Mouse (Mus musculus): ENCODE data around the gene Usp13. TPM values are rescaled to one million over a fixed set of nuclear protein-coding genes. Genes with fewer than 3 reads are reported as not detected.

The Usp13 gene
- 7.0 and 10.7 TPM in 2 replicates for polyA plus RNA-seq (2016; fragmentation: Nextera tagmentation; extraction: Ambion mirVana)

DNA sequence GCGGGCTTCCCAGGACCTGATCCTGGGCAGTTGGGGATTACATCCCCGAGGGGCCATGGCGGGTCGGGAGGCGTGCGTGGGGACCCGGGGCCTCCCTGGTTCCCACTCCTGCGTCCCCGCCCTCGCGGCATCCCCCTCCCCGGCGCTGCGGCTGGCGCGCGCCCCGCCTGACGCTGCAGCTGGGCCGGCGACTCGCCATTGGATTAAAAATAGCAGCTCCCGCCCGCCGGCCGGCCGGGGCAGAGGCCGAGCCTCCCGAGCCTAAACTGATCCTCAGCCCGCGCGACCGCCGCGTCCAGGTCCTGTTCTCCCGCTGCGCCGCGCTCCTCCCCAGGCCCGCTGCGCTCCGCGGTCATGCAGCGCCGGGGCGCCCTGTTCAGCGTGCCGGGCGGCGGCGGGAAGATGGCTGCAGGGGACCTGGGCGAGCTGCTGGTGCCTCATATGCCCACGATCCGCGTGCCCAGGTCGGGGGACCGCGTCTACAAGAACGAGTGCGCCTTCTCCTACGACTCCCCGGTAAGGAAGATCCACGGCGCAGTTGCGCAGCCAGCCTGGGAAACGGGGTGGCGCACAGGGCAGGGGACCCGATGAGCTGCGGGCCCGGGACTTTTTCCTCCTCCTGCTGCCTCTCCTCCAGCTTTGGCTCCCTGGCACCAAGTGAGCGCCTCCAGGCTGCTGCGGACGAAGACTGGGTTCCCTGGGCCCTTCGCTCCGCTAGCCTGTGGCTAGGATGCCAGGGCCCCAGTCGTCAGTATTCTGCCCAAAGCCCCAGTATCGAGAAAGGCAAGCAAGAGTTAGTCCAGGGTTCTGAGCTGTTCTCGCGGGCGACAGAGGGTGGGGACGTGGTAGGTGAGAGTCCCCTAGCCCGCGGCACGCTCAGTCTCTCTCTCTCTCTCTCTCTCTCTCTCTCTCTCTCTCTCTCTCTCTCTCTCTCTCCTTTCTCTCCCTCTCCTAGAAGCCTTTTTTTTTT lies at the start of gene Usp13:
Gene Usp13, plus strand, starts transcription at position 190 of the 970 bp plus-strand sequence.
- Histone ChIP-seq H3K9ac (peak within 1 kb of the TSS; percentile 83), H3K9me3 (no peaks in the 10 kb centered on the region), H3K27me3 (replicated peaks) (no peaks in the 10 kb centered on the region), H3K36me3 (no peaks in the 10 kb centered on the region), H3K4me2 (replicated peaks) (peak within 1 kb of the TSS; percentile 85), H3K4me1 (0 out of 2 replicates have a peak, but pooled peaks cover 5% of the 10 kb centered on the region), H3K4me3 (peak within 1 kb of the TSS; percentile 82), H3K27ac (peak within 1 kb of the TSS; percentile 70)
- under 1% methylated on average over 84 of the region's 84 CpGs for WGBS
- peak; percentile 90 for ATAC-seq (ENCODE audit: low FRiP score, low read depth)

DNA sequence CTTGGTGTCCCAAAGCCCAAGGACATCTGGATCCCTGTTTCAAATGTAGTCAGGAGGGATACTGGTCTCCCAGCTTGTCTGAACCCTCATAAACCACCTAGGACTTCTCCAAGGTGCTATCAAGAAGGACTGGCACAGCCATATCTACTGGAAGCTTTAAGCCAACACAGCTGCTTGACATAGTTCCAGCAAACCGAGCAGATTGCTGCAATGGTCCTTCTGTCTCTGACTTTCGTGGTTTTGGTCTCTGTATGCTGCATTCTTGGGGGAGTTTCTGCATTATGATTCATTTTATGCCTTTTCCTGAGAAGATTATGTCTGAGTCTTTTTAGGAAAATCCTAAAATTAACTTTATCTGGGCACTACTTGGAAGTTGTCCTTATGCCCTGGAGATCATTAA lies 46.6 kb upstream of the Usp13 start:
- Histone ChIP-seq H3K9me3 (no peaks in the 10 kb centered on the region), H3K4me3 (no peak overlapping the region), H3K4me1 (no peaks in the 10 kb centered on the region), H3K9ac (no peak overlapping the region), H3K36me3 (no peaks in the 10 kb centered on the region), H3K27ac (no peak overlapping the region), H3K27me3 (replicated peaks) (no peaks in the 10 kb centered on the region), H3K4me2 (replicated peaks) (no peak overlapping the region)
- WGBS = 74% methylated on average over 2 of the region's 2 CpGs
- no peak for ATAC-seq (ENCODE audit: low FRiP score, low read depth)

DNA sequence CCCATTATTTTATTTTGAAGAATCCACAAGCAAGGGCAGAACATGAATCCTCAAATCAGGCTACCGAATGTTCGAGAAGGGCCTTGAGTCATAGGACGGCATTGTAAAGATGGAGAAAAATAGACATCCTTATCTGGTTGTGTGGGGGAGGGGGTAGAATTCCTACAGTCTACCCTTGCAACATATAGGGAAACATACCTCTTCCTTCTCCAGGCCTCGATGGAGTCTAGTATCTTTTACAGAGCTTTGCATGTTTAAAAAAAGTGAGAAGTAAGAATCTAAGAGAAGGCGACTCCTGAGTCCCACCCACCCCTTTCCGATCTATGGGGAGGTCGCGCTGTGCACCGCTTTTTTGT lies 367 bp upstream of the Usp13 start:
- peak overlapping the region; percentile 70; the same call in 1 of the 2 replicates for H3K27ac ChIP-seq
- WGBS = 5% methylated on average over 9 of the region's 9 CpGs
- no peak for ATAC-seq (ENCODE audit: low FRiP score, low read depth)

DNA sequence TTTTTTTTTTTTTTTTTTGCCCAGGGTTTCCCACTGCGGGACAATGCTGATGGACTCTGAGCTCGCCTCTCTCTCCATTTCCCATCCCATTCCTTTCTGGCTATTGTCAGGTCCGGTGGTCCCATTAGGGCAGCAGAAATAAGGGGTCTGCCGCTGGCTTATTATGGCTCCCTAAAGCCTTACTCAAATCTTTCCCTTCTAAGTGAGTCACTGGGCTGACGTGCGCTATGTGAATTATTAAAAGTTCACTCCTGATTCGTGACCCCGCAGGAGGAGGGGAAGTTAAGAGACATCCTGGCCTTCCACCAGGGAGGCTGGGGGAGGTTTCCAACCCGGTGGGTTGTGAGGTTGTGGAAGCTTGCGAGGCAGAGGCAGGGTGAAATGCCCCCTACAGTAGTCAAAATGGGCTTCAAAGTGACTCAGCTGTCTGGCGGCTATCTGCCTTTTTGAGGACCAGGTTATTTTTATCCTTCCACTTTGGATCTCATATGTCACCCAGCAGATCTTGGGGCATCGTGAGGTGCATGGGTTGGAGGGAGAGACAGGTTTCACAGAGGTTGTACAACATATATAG lies 1.1 kb downstream of the Usp13 start:
- H3K4me3 ChIP-seq = peak overlapping the region; percentile 82
- 0 out of 2 replicates have a peak, but pooled peaks cover 9% of the 10 kb centered on the region for H3K4me1 ChIP-seq
- no peaks in the 10 kb centered on the region for H3K36me3 ChIP-seq
- H3K27me3 ChIP-seq (replicated peaks) = no peaks in the 10 kb centered on the region
- peak; percentile 15 for ATAC-seq (ENCODE audit: low FRiP score, low read depth)
- H3K9ac ChIP-seq = 0 out of 2 replicates have a peak overlapping the region, but pooled peaks have one; percentile 40
- H3K27ac ChIP-seq = no peak overlapping the region
- WGBS = 5% methylated on average over 12 of the region's 12 CpGs
- H3K9me3 ChIP-seq = no peaks in the 10 kb centered on the region
- H3K4me2 ChIP-seq (replicated peaks) = peak overlapping the region; percentile 85

More for the DNA sequence above, 367 bp upstream of the Usp13 start:
- H3K4me1 ChIP-seq = 0 out of 2 replicates have a peak, but pooled peaks cover 2% of the 10 kb centered on the region
- H3K36me3 ChIP-seq = no peaks in the 10 kb centered on the region
- peak overlapping the region; percentile 85 for H3K4me2 ChIP-seq (replicated peaks)
- no peaks in the 10 kb centered on the region for H3K9me3 ChIP-seq
- peak overlapping the region; percentile 82 for H3K4me3 ChIP-seq
- no peaks in the 10 kb centered on the region for H3K27me3 ChIP-seq (replicated peaks)
- peak overlapping the region; percentile 83 for H3K9ac ChIP-seq

DNA sequence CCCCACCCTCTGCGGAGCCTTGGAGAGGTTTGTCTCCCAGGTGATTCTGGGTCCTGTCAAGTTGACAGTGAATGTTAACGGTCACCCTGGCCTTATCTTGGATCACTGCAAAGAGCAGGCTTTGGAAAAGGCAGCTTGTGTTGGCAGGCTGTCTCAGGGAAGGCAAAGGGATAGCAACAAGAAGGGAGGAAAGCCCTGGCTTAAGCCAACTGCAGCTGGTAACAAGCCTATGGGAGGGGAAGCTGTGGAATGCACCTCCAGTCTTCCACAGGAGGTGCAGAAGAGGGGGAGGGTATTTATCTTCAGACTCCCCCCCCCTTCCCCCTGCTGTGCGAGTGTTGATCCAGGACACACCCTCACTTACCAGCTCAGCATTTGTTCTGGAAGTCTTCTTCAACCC lies 5.3 kb downstream of the Usp13 start:
- 77% methylated on average over 3 of the region's 3 CpGs for WGBS
- Histone ChIP-seq H3K4me2 (replicated peaks) (no peak overlapping the region), H3K9ac (no peak overlapping the region), H3K4me3 (no peak overlapping the region), H3K27ac (no peak overlapping the region), H3K36me3 (no peaks in the 10 kb centered on the region), H3K27me3 (replicated peaks) (no peaks in the 10 kb centered on the region), H3K4me1 (0 out of 2 replicates have a peak, but pooled peaks cover 9% of the 10 kb centered on the region), H3K9me3 (no peaks in the 10 kb centered on the region)
- no peak for ATAC-seq (ENCODE audit: low FRiP score, low read depth)

DNA sequence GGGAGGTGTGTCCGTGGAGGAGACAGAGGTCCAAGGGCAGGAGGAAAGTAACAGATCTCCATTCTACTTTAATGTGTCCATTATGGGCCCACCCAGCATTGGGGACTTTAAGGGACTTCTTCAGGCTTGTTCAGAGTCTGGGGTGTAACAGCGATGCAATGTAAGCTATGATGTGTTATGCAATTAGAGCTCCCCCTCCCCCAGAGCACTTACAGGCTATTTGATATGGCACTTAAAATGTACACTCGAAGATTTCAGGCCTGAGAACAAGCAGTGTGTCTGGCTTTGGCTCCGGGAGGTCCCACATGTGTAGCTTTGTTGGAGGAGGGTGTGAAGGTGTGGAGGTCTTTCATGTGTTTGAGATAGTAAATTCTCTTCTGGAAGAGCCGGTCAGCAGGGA lies 7.6 kb downstream of the Usp13 start:
- 90% methylated on average over 5 of the region's 5 CpGs for WGBS
- no peak for ATAC-seq (ENCODE audit: low FRiP score, low read depth)
- H3K4me1 ChIP-seq = 0 out of 2 replicates have a peak, but pooled peaks cover 7% of the 10 kb centered on the region
- no peaks in the 10 kb centered on the region for H3K36me3 ChIP-seq
- H3K9me3 ChIP-seq = no peaks in the 10 kb centered on the region
- H3K9ac ChIP-seq = no peak overlapping the region
- no peaks in the 10 kb centered on the region for H3K27me3 ChIP-seq (replicated peaks)
- no peak overlapping the region for H3K4me2 ChIP-seq (replicated peaks)
- H3K4me3 ChIP-seq = no peak overlapping the region
- no peak overlapping the region for H3K27ac ChIP-seq

DNA sequence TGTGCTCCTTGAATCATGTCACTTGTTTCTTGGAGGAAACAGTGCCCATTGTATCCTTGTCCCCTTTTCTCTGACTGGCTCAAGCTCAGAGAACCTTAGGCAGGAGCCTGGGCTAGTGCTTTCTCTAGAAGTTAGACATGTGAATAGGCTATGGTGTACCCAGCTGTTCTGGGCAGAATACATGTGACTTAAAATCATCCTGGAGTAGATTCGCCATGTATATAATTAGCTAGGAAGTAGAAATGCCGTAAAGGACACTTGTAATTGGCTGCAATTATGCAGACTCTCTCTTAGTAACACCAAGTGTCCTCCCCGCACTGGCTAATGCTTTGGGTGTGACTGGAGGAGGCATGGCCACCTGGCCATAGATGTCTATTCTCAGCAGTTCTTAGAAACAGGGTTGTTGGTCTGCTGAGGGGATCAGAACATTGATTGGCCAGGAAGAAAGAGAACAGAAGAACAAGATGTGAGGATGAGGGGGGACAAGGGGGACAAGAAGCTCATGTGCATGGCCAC lies 8.7 kb downstream of the Usp13 start:
- H3K36me3 ChIP-seq = no peaks in the 10 kb centered on the region
- 79% methylated on average over 3 of the region's 3 CpGs for WGBS

DNA sequence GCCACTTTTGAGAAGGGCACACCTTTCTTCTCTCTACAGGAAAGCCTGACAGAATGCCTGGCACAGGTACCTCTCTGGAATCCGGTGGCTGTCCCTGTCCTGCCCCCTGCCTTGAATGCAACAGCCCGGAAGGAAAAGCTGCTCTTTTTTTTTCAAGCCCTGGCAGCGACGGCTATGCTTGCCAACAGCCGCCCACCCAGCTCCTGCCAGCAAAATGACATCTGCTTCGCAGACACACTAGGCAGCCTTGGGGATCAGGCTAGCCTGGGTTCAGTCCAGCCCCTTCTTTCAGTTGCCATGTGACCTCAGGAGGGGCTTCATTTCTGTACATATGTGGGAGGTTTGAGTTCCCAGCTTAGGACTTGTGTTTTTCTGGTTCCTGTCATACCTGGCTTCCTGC lies 9.4 kb downstream of the Usp13 start:
- no peak overlapping the region for H3K4me3 ChIP-seq
- no peak for ATAC-seq (ENCODE audit: low FRiP score, low read depth)
- no peak overlapping the region for H3K4me2 ChIP-seq (replicated peaks)
- 81% methylated on average over 6 of the region's 6 CpGs for WGBS
- H3K9ac ChIP-seq = no peak overlapping the region
- H3K27me3 ChIP-seq (replicated peaks) = no peaks in the 10 kb centered on the region
- H3K4me1 ChIP-seq = 0 out of 2 replicates have a peak, but pooled peaks cover 7% of the 10 kb centered on the region
- no peaks in the 10 kb centered on the region for H3K9me3 ChIP-seq
- H3K36me3 ChIP-seq = no peaks in the 10 kb centered on the region
- no peak overlapping the region for H3K27ac ChIP-seq

More for the DNA sequence above, 8.7 kb downstream of the Usp13 start:
- H3K27me3 ChIP-seq (replicated peaks) = no peaks in the 10 kb centered on the region
- H3K4me2 ChIP-seq (replicated peaks) = no peak overlapping the region
- H3K27ac ChIP-seq = no peak overlapping the region
- H3K4me3 ChIP-seq = no peak overlapping the region
- no peak for ATAC-seq (ENCODE audit: low FRiP score, low read depth)
- H3K9ac ChIP-seq = no peak overlapping the region
- 0 out of 2 replicates have a peak, but pooled peaks cover 7% of the 10 kb centered on the region for H3K4me1 ChIP-seq
- no peaks in the 10 kb centered on the region for H3K9me3 ChIP-seq

DNA sequence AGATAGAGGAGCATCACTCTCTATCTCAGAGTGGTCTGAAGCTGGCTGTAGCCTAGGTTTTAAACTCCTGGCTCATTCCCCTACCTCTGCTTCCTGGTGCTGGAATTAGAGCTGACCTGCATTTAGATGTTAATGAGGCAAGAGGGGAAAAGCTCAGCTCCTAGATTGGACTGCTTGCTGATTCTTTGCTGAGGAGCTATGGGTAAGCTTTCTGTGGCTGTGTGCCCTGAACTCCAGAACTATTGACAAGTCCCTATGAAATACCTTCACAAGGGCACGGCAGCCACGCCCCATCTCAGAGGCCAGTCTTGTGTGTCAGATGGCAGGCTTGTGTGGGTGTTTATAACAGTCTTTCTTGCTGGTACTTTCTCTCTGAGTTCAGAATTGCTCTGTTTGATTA lies 16.5 kb downstream of the Usp13 start:
- Histone ChIP-seq H3K27ac (no peak overlapping the region), H3K4me3 (no peak overlapping the region), H3K27me3 (replicated peaks) (no peaks in the 10 kb centered on the region), H3K9ac (no peak overlapping the region), H3K36me3 (peaks cover 5% of the 10 kb centered on the region; the same call in 1 of the 2 replicates), H3K4me1 (no peaks in the 10 kb centered on the region), H3K4me2 (replicated peaks) (no peak overlapping the region), H3K9me3 (no peaks in the 10 kb centered on the region)
- no peak for ATAC-seq (ENCODE audit: low FRiP score, low read depth)
- 55% methylated on average over 2 of the region's 2 CpGs for WGBS

DNA sequence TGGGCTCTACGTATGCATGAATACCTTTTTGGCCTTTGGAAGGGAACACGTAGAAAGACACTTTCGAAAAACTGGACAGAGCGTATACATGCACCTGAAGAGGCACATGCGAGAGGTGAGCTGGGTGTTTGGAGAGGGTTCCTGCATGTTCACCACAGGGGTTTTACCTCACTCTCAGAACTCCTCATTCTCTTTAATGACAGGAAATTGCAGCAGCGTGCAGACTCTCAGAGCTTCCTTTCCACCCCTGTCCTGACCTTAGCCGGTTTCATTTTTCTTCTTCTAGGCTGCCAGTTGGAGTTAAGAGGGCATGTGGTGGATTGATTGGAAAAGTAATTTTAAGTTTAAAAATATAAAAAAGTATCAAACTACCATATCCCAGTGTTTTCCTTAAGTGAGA lies 20.5 kb downstream of the Usp13 start:
- H3K27ac ChIP-seq = no peak overlapping the region
- H3K4me2 ChIP-seq (replicated peaks) = no peak overlapping the region
- ATAC-seq (ENCODE audit: low FRiP score, low read depth) = no peak
- 86% methylated on average over 7 of the region's 7 CpGs for WGBS
- no peaks in the 10 kb centered on the region for H3K27me3 ChIP-seq (replicated peaks)
- H3K9ac ChIP-seq = no peak overlapping the region
- H3K9me3 ChIP-seq = no peaks in the 10 kb centered on the region
- H3K36me3 ChIP-seq = peaks cover 18% of the 10 kb centered on the region; the same call in 1 of the 2 replicates
- H3K4me1 ChIP-seq = no peaks in the 10 kb centered on the region
- no peak overlapping the region for H3K4me3 ChIP-seq

DNA sequence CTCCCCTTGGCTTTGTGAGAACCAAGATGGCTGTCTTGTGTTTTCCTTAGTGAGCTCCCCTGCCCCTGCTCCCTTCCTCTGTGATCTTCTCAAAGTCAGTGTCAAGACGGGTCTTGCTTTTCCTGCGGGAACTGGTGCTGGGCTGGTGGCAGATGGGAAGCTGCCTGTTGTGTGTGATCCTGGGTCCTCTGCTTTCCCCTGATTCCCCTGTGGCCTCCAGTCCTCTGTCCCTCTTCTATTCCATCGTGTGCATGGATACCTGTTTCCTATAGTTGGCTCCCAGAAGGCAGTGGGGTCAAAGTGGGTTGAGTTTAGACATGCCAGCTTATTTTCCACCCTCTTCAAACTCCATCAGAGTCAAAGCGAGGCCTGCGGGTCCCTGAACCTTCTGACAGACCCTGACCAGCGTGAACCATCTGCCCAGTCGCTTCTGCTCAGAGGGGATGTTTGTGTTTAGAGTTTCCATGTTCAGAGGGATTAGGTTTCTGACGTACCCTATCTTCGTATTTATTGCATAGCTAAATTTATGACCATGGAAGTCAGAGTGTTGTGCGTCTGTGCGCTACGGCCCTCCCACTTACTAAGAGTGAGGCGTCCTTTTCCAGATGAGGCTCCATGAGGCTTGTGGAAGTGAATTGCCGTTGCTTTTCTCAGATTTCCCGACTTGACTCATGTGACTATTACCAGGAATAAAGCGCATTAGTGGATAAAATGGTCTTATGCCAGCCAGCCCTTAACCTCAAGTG lies 39.2 kb downstream of the Usp13 start:
- no peak overlapping the region for H3K4me3 ChIP-seq
- H3K9me3 ChIP-seq = no peaks in the 10 kb centered on the region
- no peaks in the 10 kb centered on the region for H3K36me3 ChIP-seq
- no peaks in the 10 kb centered on the region for H3K4me1 ChIP-seq
- no peaks in the 10 kb centered on the region for H3K27me3 ChIP-seq (replicated peaks)
- no peak overlapping the region for H3K9ac ChIP-seq
- no peak for ATAC-seq (ENCODE audit: low FRiP score, low read depth)
- WGBS = 76% methylated on average over 16 of the region's 16 CpGs
- H3K4me2 ChIP-seq (replicated peaks) = no peak overlapping the region
- no peak overlapping the region for H3K27ac ChIP-seq

Data from neural tube, embryonic 12.5 days (tissue).